Mouse (Mus musculus): ENCODE results near the gene Galt.

GRCm38 (mm10) chr4:41738256-41738603 is 16.8 kb upstream of the Galt start:
- TF ChIP-seq POLR2A (IDR thresholded peaks at IDR 0.05; ENCODE audit: control insufficient read depth, extremely low read depth, insufficient read depth, low read length, poor library complexity) (no peak), CTCF (IDR thresholded peaks at IDR 0.05; ENCODE audit: borderline replicate concordance, control insufficient read depth, extremely low read depth, insufficient read depth, low read length, poor library complexity) (no peak)

Measured in thymus, adult 2 months (tissue).